Mouse (Mus musculus): Measurements from ENCODE around the gene Zfp958. TPM values are rescaled to one million over a fixed set of nuclear protein-coding genes. Genes with fewer than 3 reads are reported as not detected.

Zfp958 gene
- polyA plus RNA-seq, 1 experiment from 2014 or later: 14.3 TPM

- no peaks in the 10 kb centered on the region for H3K9me3 ChIP-seq
- no peaks in the 10 kb centered on the region for H3K4me1 ChIP-seq
- no peaks in the 10 kb centered on the region for H3K27me3 ChIP-seq
- H3K4me3 ChIP-seq: no peak overlapping the region
- no peak overlapping the region for H3K9ac ChIP-seq
- no peak overlapping the region for H3K27ac ChIP-seq
- H3K36me3 ChIP-seq: no peaks in the 10 kb centered on the region
- H3K4me2 ChIP-seq: no peak overlapping the region
- ATAC-seq (ENCODE audit: insufficient number of reproducible peaks, insufficient read depth, low FRiP score, low TSS enrichment, low read depth): no peak
- WGBS: 85% methylated on average over 7 of the region's 7 CpGs
These were observed 43.6 kb downstream of the Zfp958 start for GRCm38 (mm10) chr8:4656536-4656935.

- Histone ChIP-seq H3K27me3 (no peaks in the 10 kb centered on the region), H3K36me3 (no peaks in the 10 kb centered on the region)
- WGBS: 79% methylated on average over 17 of the region's 17 CpGs
These were observed 62.4 kb downstream of the Zfp958 start for GRCm38 (mm10) chr8:4675191-4676003.

GRCm38 (mm10) chr8:4676586-4676985 lies 63.6 kb downstream of the Zfp958 start:
- Histone ChIP-seq H3K27ac (peak overlapping the region; percentile 97), H3K9ac (no peak overlapping the region), H3K9me3 (peaks cover 14% of the 10 kb centered on the region), H3K4me3 (peak overlapping the region; percentile 58), H3K36me3 (no peaks in the 10 kb centered on the region), H3K4me1 (peaks cover 4% of the 10 kb centered on the region; the same call in 1 of the 2 replicates), H3K27me3 (no peaks in the 10 kb centered on the region), H3K4me2 (peak overlapping the region; percentile 58)
- ATAC-seq (ENCODE audit: insufficient number of reproducible peaks, insufficient read depth, low FRiP score, low TSS enrichment, low read depth): no peak
- 91% methylated on average over 7 of the region's 7 CpGs for WGBS

More at GRCm38 (mm10) chr8:4675191-4676003, 62.4 kb downstream of the Zfp958 start:
- H3K27ac ChIP-seq: no peak overlapping the region
- no peak overlapping the region for H3K4me3 ChIP-seq
- peaks cover 14% of the 10 kb centered on the region for H3K9me3 ChIP-seq
- H3K9ac ChIP-seq: no peak overlapping the region
- peaks cover 4% of the 10 kb centered on the region; the same call in 1 of the 2 replicates for H3K4me1 ChIP-seq
- no peak overlapping the region for H3K4me2 ChIP-seq
- no peak for ATAC-seq (ENCODE audit: insufficient number of reproducible peaks, insufficient read depth, low FRiP score, low TSS enrichment, low read depth)

GRCm38 (mm10) chr8:4677265-4678217 lies 64.6 kb downstream of the Zfp958 start:
- Histone ChIP-seq H3K4me2 (peak overlapping the region; percentile 58), H3K9ac (peak overlapping the region; percentile 79), H3K4me3 (peak overlapping the region; percentile 58), H3K27ac (peak overlapping the region; percentile 97), H3K36me3 (no peaks in the 10 kb centered on the region), H3K27me3 (no peaks in the 10 kb centered on the region), H3K9me3 (peaks cover 10% of the 10 kb centered on the region), H3K4me1 (peaks cover 4% of the 10 kb centered on the region; the same call in 1 of the 2 replicates)
- WGBS: under 1% methylated on average over 72 of the region's 72 CpGs
- ATAC-seq (ENCODE audit: insufficient number of reproducible peaks, insufficient read depth, low FRiP score, low TSS enrichment, low read depth): peak; percentile 94

GRCm38 (mm10) chr8:4678218-4678907 lies 65.4 kb downstream of the Zfp958 start:
- Histone ChIP-seq H3K9ac (peak overlapping the region; percentile 79), H3K27ac (peak overlapping the region; percentile 97), H3K9me3 (peaks cover 10% of the 10 kb centered on the region), H3K4me1 (peaks cover 4% of the 10 kb centered on the region; the same call in 1 of the 2 replicates), H3K4me2 (peak overlapping the region; percentile 58), H3K36me3 (no peaks in the 10 kb centered on the region), H3K27me3 (no peaks in the 10 kb centered on the region), H3K4me3 (peak overlapping the region; percentile 58)
- under 1% methylated on average over 37 of the region's 37 CpGs for WGBS
- ATAC-seq (ENCODE audit: insufficient number of reproducible peaks, insufficient read depth, low FRiP score, low TSS enrichment, low read depth): peak; percentile 73

- no peak for ATAC-seq (ENCODE audit: insufficient number of reproducible peaks, insufficient read depth, low FRiP score, low TSS enrichment, low read depth)
- H3K9me3 ChIP-seq: peaks cover 10% of the 10 kb centered on the region
- 79% methylated on average over 8 of the region's 8 CpGs for WGBS
- H3K4me1 ChIP-seq: peaks cover 4% of the 10 kb centered on the region; the same call in 1 of the 2 replicates
- H3K27ac ChIP-seq: peak overlapping the region; percentile 97; the same call in 1 of the 2 replicates
- H3K4me2 ChIP-seq: peak overlapping the region; percentile 58
- no peaks in the 10 kb centered on the region for H3K36me3 ChIP-seq
- no peak overlapping the region for H3K9ac ChIP-seq
- peak overlapping the region; percentile 58 for H3K4me3 ChIP-seq
- no peaks in the 10 kb centered on the region for H3K27me3 ChIP-seq
These were observed 66.1 kb downstream of the Zfp958 start for GRCm38 (mm10) chr8:4678908-4679545.

- H3K4me1 ChIP-seq: peaks cover 4% of the 10 kb centered on the region; the same call in 1 of the 2 replicates
- H3K36me3 ChIP-seq: no peaks in the 10 kb centered on the region
- no peak overlapping the region for H3K27ac ChIP-seq
- H3K4me3 ChIP-seq: no peak overlapping the region
- no peak overlapping the region for H3K4me2 ChIP-seq
- no peaks in the 10 kb centered on the region for H3K27me3 ChIP-seq
- peaks cover 10% of the 10 kb centered on the region for H3K9me3 ChIP-seq
- H3K9ac ChIP-seq: no peak overlapping the region
- ATAC-seq (ENCODE audit: insufficient number of reproducible peaks, insufficient read depth, low FRiP score, low TSS enrichment, low read depth): no peak
- WGBS: 95% methylated on average over 3 of the region's 3 CpGs
These were observed 66.8 kb downstream of the Zfp958 start for GRCm38 (mm10) chr8:4679796-4680195.

Other genes starting within 250 kb of the Zfp958 start
- gene Cers4, start 120.1 kb upstream of the Zfp958 start, polyA plus RNA-seq (2015; fragmentation: Nextera tagmentation; extraction: Ambion mirVana): 15.4 and 18.9 TPM in 2 replicates
- gene Shcbp1, start 166.4 kb downstream of the Zfp958 start, polyA plus RNA-seq (2015; fragmentation: Nextera tagmentation; extraction: Ambion mirVana): 73.8 and 77.4 TPM in 2 replicates

All from embryonic facial prominence, embryonic 13.5 days (tissue).